Mouse (Mus musculus) megakaryocyte progenitor cell, adult 5-6 weeks (primary cell): ENCODE data around the gene Trank1. TPM values are rescaled to one million over a fixed set of nuclear protein-coding genes. Genes with fewer than 3 reads are reported as not detected.

Experiments
- ATAC-seq: replicated peaks from 2 replicates; pipeline ENCODE4 v1.8.0; 2016; ENCODE audit warnings: mild to moderate bottlenecking, moderate TSS enrichment, inconsistent platforms; ENCODE audit not compliant: poor library complexity
- total RNA-seq, 2 experiments: library from RNA; stranded (forward) in 1 of 2; stranded (reverse) in 1 of 2; fragments of 157-497, 149-512 nt in 1 of 2; fragments of 200-1000 nt in 1 of 2; gene quantifications; 2 replicates each; pipeline versions ENCODE4 v1.2.3 to v1.2.4; 2015 to 2017

Trank1 gene
- total RNA-seq, 2 experiments from 2014 or later: not detected

GRCm38 (mm10) chr9:111377868-111378267 is 66.3 kb downstream of the Trank1 start:
- ATAC-seq: no peak

- no peak for ATAC-seq
Observed at GRCm38 (mm10) chr9:111381056-111382025, 69.8 kb downstream of the Trank1 start.

DNA sequence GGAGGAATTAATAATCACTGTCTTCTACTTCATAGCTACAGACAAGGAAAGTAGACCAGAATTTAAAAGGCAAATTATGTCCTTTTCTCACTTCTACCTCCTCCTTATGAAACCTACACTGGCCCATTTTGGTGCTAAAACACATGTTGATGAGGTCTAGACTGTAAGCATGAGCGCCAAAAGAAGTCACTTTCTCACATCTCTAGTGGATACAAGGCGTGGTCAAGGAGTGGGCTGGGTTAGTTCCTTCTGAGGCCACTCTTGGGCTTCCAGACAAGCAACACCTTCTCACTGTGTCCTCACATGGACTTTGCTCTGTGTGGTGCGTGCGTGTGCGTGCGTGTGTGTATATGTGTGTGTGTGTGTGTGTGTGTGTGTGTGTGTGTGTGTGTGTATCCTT is 70.9 kb downstream of the Trank1 start:
- no peak for ATAC-seq

DNA sequence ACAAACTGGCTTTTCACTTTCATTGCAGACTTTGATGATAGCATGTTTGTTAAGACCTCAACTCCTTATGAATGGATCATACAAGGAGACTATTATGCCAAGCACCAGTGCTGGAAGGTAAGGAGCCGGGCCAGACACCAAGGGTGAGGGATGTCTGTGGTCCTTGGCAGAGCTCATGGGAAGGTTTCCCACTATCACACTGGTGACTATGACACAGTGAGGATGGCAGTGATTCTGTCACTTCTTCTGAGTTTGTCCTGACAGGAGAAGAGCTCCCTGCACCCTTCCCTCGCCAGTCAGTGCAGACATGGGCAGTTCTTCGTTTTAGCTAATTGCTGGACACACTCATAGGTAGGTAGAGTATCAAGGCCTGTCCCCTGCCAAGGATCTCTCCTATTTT is 71.5 kb downstream of the Trank1 start:
- no peak for ATAC-seq

GRCm38 (mm10) chr9:111383756-111384155 is 72.2 kb downstream of the Trank1 start:
- no peak for ATAC-seq

DNA sequence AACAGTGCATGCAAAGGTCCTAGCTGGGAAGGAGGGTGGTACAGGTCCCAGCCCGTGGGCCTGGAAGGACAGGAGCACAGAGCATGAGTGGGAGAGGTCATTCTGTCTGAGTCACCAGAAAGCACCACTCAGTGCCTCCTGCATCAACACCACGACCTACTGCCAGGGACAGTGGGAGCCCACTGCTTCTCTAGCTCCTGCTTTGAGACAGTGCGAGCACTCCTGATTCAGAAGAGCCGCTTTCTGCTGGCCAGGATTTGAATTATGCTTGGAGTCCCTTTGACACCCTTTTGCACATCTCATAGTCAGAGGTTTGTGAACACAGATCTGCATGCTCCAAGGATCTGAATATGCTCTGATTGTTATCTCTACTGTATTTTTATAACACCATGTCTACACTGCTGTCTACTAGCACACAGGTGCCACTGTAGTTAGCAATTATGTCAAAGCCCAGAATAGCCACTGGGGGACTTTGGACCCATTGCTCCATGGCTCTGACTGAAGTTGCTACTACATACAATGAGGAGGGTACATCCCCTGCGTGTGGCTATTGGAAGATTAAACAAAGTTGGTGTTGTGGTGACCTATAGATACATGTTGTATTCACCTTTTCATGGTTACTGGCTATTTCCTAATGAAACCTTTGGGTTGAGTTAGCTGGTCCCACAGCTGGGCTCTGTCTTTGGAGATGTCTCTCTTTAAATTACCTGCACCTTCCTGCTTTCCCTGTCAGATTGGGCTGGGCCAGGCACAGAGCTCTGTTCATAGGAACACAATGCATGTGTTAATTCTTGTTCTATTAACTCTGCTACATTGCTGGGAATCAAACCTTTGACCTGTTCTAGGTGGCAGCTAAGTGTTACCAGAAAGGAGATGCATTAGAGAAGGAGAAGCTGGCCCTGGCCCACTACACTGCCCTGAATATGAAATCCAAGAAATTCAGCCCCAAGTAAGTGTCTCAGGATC is 74.3 kb downstream of the Trank1 start:
- no peak for ATAC-seq

- no peak for ATAC-seq
Observed at GRCm38 (mm10) chr9:111386569-111386968, 75.0 kb downstream of the Trank1 start.

GRCm38 (mm10) chr9:111387576-111387975 is 76.0 kb downstream of the Trank1 start:
- no peak for ATAC-seq

- ATAC-seq: 0 out of 2 replicates have a peak, but pooled peaks have one; percentile 23
Observed at GRCm38 (mm10) chr9:111390016-111390415, 78.5 kb downstream of the Trank1 start.

- ATAC-seq: no peak
Observed at GRCm38 (mm10) chr9:111391036-111391435, 79.5 kb downstream of the Trank1 start.

GRCm38 (mm10) chr9:111391926-111392442 is 80.4 kb downstream of the Trank1 start:
- ATAC-seq: no peak

GRCm38 (mm10) chr9:111395265-111395664 is 83.7 kb downstream of the Trank1 start:
- no peak for ATAC-seq

GRCm38 (mm10) chr9:111398059-111398458 is 86.5 kb downstream of the Trank1 start:
- ATAC-seq: no peak

DNA sequence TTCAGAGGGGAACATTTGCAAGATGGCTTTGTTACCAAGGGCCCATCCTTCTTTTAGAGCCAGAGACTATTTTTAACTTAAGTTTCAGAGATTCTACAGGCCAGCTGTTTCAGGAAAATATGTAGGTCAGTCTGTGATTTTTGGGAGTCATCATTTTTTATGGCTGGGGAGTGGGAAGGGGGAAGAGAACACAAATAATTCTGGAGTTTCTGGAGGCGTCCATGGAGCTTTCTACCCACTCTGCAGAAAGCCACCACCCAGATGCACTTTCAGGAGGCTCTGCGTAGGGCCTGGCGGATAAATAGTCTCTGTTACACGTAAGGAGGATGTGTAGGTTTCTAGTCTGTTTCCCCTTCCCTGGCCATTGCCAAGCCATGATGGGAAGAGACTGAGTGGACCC is 88.5 kb downstream of the Trank1 start:
- no peak for ATAC-seq

DNA sequence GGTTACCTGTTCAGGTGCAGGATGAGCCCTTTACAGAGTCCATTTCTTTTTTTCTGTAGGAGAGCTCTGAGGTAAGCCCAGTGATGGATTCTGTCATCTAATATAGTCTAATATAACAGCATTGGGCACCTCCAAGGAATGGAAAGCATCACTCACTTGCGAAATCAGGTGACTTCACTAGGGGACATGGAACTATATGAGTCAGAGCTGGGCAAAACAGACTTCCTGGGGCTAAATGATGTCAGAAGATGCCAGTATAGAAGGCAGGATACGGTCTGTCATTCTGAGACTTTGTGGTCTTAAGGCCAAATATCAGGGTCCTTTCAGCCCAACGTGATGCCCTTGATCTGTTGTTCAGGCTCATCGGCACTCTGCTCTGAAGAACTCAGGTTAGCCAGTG is 91.6 kb downstream of the Trank1 start:
- ATAC-seq: no peak

- ATAC-seq: no peak
Observed at GRCm38 (mm10) chr9:111404346-111405079, 93.0 kb downstream of the Trank1 start.

DNA sequence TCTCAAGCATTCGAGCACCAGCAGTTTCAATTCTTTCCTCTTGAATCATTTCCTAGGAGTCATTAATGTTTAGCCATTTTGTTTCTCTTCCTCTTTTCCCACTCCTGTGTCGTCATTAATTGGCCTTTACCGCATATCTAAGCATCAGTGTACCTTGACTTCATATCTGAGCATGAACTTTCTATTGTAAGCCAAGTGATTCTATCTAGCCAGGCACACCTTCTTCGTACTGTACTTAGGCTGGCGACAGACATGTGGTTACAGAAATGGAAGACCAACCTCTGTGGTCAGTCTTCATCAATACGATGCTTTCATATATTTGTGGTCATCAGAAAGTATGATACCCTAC is 93.5 kb downstream of the Trank1 start:
- ATAC-seq: 0 out of 2 replicates have a peak, but pooled peaks have one; percentile 34

DNA sequence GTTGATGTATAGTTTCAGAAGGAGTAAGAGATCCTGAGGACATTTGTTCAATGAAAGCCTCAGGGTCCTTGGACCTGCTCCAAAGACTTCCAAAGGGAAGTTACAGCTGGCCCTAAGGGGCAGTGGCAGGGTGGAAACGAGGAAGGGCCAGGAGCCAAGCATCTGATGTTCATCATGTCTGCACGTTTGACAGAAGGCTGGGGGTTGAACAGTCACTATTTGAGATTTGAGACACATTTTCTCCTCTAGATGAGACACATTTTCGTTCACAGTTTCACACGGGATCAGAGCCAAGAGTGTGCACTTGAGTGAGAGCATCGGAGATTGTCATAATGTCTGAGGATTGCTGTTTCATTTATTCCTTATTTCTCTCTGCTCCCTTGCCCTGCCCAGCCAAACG is 96.5 kb downstream of the Trank1 start:
- ATAC-seq: no peak

DNA sequence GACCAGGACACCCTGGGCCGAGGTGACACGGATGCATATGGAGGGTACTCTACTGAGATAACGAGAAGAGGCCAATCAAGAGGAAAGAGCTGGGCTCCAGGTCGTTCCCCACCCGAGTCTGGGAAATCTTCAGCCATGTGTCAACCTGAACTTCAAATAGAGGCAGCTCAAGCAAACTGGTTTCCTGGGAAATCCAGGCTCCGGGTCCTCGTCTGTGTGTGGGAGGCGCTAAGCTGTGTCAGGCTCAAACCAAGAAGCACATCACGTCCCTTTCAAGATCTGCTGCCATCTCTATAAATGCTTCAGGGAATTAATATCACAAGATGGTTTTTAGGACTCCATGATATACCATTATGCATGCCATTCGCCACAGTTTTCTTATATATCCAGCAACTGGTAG is 96.9 kb downstream of the Trank1 start:
- ATAC-seq: no peak

- ATAC-seq: no peak
Observed at GRCm38 (mm10) chr9:111412471-111413160, 101.1 kb downstream of the Trank1 start.
